Mouse (Mus musculus): ENCODE data around the gene Egln3.

- TF ChIP-seq TAL1 (conservative IDR thresholded peaks at IDR 0.05; ENCODE audit: low read depth, low read length) (no peak), GATA1 (IDR thresholded peaks at IDR 0.05; ENCODE audit: borderline replicate concordance, low read length) (no peak), CTCF (IDR thresholded peaks at IDR 0.05; ENCODE audit: low read depth, low read length) (no peak)
These were observed 21.4 kb upstream of the Egln3 start for GRCm38 (mm10) chr12:54225090-54225489.

Data from G1E (cell line).